Mouse (Mus musculus) cerebellum, adult 18-20 months (tissue): ENCODE results near the gene Zfp618.
A peak's percentile ranks its signal among the peaks of the same experiment; 100 is the strongest.

Source experiments
- DNase-seq, 2 experiments: peaks; one replicate each; pipeline ENCODE4 v3.0.0; 2021

The Zfp618 gene

GRCm38 (mm10) chr4:63158961-63159592 is 193.7 kb downstream of the Zfp618 start:
- DNase-seq, result peak; percentile 72 to 74

- DNase-seq, result no peak
Observed at GRCm38 (mm10) chr4:63165636-63166035, 200.3 kb downstream of the Zfp618 start.

- no peak for DNase-seq
Observed at GRCm38 (mm10) chr4:63166323-63166722, 200.9 kb downstream of the Zfp618 start.

- no peak for DNase-seq
Observed at GRCm38 (mm10) chr4:63170061-63170460, 204.7 kb downstream of the Zfp618 start.

GRCm38 (mm10) chr4:63171122-63171521 is 205.7 kb downstream of the Zfp618 start:
- DNase-seq, result no peak

- DNase-seq, result no peak
Observed at GRCm38 (mm10) chr4:63171969-63172685, 206.8 kb downstream of the Zfp618 start, which contains the start of gene Kif12. Gene Kif12, minus strand, starts transcription at chr4:63172131.

GRCm38 (mm10) chr4:63181556-63181955 is 216.2 kb downstream of the Zfp618 start:
- DNase-seq, result peak; percentile 55 to 62

- DNase-seq, result no peak
Observed at GRCm38 (mm10) chr4:63186281-63186870, 221.0 kb downstream of the Zfp618 start.
